Mouse (Mus musculus): ENCODE measurements around the gene Spem2. TPM values are rescaled to one million over a fixed set of nuclear protein-coding genes. Genes with fewer than 3 reads are reported as not detected.

The Spem2 gene
- not detected for polyA plus RNA-seq (2015; fragmentation: Illumina TruSeq; extraction: RNeasy Lipid Tissue Mini Kit (QIAGEN cat#74804); ENCODE audit: insufficient read depth, low replicate concordance)

GRCm38 (mm10) chr11:69818365-69818764 lies at the start of gene Spem2:
Spem2 (minus strand) TSS chr11:69818465.

DNA sequence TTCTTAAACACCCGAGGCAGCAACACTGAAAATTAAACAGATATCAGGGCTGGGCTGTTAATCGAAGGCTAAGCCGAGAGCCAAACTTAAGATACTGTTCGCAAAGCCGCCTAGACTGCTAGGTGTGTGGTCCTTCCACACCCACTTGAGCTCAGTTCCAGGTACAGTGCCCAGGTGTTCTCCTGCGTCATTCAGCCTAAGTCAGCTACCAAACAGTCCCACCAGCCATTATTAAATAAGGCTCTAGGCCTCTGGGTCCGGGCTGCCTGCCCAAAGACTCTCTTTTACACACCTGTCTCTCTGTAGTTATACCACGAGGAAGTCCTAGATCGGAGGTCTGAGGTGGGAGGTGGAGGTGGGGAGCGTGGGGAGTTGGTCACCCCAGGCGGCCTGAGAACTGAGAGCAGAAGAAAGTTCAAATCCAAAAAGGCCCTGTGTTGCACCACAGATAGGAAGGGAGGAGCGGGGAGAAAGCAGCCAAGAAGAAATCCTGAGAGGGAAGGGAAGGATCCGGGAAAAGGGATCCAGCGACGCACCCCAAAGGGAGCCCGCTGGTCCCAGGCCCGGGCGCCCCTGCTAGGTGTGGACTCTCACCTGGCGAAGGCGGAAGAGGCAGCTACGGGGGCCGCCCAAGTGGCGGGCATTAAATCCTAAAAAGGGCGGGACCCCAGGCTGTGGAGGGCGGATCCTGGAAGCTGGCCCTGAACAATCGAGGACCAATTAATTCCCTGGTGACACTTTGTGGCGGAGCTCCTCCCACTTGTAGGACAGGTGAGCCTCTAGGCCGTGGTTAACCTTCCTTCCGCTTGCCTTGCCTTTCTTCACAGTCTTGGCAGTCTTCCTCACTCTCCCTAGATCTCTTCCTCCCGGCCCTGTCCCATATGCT lies 40.1 kb upstream of the Spem2 start, which contains the start of gene Tnk1:
Gene Tnk1 (minus strand): TSS at position 618 of the 886 bp plus-strand sequence.

GRCm38 (mm10) chr11:69846198-69846680 lies 28.0 kb upstream of the Spem2 start, which contains the start of gene Plscr3:
Plscr3 (plus strand) TSS chr11:69846376.

GRCm38 (mm10) chr11:69837952-69838713 lies 19.9 kb upstream of the Spem2 start, which contains the start of gene Tmem256:
Tmem256 (plus strand) TSS chr11:69838514.

GRCm38 (mm10) chr11:69837604-69837951 lies 19.3 kb upstream of the Spem2 start, which contains the start of gene Nlgn2:
Nlgn2 (minus strand) TSS chr11:69837784.

DNA sequence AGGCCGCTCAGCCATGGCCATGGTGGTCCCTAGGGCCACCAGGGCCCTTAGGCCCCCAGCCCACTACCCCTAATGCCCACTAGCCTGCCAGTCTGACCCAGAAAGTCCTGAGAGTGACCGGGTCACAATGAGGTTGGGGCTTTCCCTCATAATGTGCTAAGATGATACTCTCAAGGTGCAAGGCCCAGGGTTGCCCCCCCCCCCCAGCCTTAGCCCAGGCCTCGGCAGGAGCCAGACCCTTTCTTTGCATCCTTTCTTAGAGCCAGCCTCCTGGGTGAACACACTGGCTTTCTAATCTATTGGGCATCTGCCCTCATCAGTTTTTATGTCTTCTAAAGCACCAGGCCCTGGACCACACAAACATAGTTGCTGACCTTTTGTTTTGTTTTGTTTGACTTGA lies 3.8 kb upstream of the Spem2 start, which contains the start of gene Spem1:
Gene Spem1 (minus strand): TSS at position 101 of the 400 bp plus-strand sequence.

DNA sequence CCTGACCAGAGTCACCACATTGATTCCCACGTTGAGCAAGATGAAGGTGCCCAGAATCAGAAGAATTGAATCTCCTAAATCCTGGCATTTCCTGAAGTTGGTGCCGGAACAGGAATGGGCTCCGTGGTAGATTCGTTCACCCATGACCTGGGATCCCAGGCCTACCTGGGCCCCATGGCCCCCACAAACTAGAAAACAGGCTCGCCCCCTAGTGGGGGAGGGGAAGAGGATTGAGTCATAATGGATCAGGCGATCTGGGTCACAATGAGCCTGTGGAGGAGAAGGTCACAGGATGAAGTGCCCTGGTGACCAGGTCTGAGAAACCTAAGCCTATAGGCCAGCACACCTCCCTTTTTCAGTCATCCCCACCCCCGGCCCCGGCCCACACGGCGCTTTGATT lies 3.1 kb downstream of the Spem2 start, which contains the start of gene Gm39566:
Gene Gm39566 (minus strand): TSS at position 144 of the 400 bp plus-strand sequence.

DNA sequence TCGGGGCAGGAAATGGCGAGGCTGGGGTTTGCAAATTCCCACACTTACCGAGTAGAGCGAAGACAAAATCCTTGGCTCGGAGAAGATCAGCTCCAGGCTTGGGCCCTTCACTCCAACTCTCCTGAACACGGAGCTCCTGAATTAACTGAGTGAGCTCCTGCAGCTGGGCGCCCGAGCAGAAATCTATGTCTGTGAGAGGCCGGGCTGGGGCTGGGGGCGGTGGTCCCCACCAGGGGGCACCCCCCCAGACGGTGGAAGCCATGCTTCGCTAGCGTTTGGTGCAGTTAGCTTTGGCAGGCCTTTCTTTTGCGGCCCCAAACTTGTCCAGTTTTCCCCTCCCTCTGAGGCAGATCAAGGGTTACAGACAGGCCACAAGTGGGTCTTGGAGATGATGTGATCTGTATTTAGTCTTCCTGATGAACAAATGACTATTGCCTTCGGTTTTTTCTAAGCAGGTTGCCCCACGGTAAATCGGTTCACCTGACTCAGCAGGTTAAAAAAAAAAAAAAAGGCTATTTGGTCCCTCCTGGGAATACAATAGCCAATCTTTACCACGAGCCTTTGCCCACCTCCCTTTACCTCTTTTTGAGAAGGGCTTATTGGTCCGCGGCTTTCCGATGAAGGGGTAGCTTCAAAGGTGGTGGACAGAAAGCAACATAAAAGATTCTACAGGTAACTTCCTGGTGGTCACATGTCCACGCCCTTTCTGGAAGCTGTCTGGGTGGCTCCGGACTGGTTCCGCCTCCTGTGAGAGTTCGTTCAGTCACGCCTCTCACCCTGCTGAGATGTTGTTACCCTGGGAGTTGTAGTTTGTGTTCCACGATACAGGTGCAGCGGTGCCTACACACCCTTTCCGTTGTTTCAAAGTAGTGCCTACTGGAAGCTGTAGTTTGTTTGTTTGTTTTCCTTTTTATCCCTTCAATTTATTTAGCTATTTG lies 13.0 kb downstream of the Spem2 start, which contains the start of gene Tmem102:
Gene Tmem102 (minus strand): TSS at position 653 of the 938 bp plus-strand sequence.

DNA sequence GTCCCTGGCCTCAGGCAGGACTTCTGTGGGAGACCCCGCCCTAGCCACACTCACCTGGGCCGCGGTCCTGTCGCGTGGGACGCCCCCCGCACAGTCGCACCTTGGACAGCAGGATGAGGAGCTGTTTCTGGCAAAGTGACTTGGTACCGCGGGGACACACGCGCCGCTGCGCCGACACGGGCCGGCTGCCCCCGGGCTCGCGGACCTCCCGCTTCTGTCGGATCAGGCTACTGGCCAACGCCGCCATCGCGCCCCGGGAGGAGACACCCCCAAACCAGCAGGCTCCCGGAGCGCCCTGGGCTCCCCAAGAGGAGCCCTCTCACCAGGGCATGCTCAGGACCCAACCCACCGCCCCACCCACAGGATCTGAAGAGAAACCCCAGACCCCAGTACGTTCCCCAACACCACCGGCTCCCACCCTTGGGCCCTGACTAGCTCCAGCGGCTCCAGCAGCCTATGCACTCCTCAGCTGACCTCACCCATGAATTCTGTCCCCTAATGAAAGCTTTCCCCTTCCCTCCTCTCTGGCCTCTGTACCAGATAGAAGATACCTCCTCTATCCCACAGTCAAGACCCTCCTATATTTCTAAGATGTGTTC lies 16.8 kb downstream of the Spem2 start, which contains the start of gene Fgf11:
Gene Fgf11 (minus strand): TSS at position 479 of the 599 bp plus-strand sequence.

DNA sequence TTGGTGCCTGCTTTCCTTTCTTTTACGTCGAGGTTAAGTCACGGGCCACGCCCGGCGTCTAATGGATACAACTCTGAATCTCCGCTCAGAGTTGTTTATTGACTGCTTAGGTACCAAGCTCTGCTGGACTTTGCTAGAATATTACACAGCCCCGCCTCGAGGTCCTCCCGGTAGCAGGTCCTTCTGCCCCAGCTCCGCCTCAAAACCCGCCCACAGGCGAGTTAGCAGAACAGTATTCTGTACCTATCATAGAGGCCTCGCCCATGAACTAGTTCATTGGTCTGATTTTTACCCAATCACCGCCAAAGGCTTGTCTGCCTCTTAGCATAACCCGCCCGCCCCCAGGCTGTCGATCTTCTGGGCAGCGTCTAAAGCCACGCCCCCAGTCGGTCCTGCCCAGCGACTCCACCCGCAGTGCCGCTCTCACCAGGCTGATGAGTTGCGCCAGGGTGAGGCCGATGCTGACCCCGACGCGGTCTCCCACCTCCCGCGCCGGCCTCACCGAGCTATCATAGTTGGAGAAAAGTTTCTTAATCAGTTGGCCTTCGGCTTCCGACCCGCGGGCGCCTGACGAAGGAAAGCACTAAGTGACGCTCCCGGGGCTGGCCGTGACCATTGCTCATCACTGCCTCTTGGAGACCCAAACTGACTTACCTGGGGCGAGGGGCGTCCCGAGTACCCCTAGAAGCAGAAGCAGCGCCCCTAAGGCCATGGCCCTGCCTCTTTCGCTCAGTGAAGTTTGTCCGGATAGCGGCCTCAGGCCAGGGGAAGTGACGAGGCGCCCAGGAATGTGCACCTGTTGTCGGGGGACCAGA lies 22.9 kb downstream of the Spem2 start, which contains the start of gene Chrnb1:
Gene Chrnb1 (minus strand): TSS at position 776 of the 815 bp plus-strand sequence.

Other genes starting within 250 kb of the Spem2 start
- 7.7 TPM for gene Wrap53, start 238.2 kb downstream of the Spem2 start, polyA plus RNA-seq (2015; fragmentation: Illumina TruSeq; extraction: RNeasy Lipid Tissue Mini Kit (QIAGEN cat#74804); ENCODE audit: insufficient read depth, low replicate concordance)
- gene Trp53, start 238.1 kb downstream of the Spem2 start, polyA plus RNA-seq (2015; fragmentation: Illumina TruSeq; extraction: RNeasy Lipid Tissue Mini Kit (QIAGEN cat#74804); ENCODE audit: insufficient read depth, low replicate concordance): 99.7 TPM
- gene Atp1b2, start 212.5 kb downstream of the Spem2 start, polyA plus RNA-seq (2015; fragmentation: Illumina TruSeq; extraction: RNeasy Lipid Tissue Mini Kit (QIAGEN cat#74804); ENCODE audit: insufficient read depth, low replicate concordance): 15.0 TPM
- gene Shbg, start 200.6 kb downstream of the Spem2 start, polyA plus RNA-seq (2015; fragmentation: Illumina TruSeq; extraction: RNeasy Lipid Tissue Mini Kit (QIAGEN cat#74804); ENCODE audit: insufficient read depth, low replicate concordance): not detected
- 3.1 TPM for gene Sat2, start 196.4 kb downstream of the Spem2 start, polyA plus RNA-seq (2015; fragmentation: Illumina TruSeq; extraction: RNeasy Lipid Tissue Mini Kit (QIAGEN cat#74804); ENCODE audit: insufficient read depth, low replicate concordance)
- gene Fxr2, start 185.5 kb downstream of the Spem2 start, polyA plus RNA-seq (2015; fragmentation: Illumina TruSeq; extraction: RNeasy Lipid Tissue Mini Kit (QIAGEN cat#74804); ENCODE audit: insufficient read depth, low replicate concordance): 49.8 TPM
- gene Sox15, start 163.2 kb downstream of the Spem2 start, polyA plus RNA-seq (2015; fragmentation: Illumina TruSeq; extraction: RNeasy Lipid Tissue Mini Kit (QIAGEN cat#74804); ENCODE audit: insufficient read depth, low replicate concordance): not detected
- 58.3 TPM for gene Mpdu1, start 155.8 kb downstream of the Spem2 start, polyA plus RNA-seq (2015; fragmentation: Illumina TruSeq; extraction: RNeasy Lipid Tissue Mini Kit (QIAGEN cat#74804); ENCODE audit: insufficient read depth, low replicate concordance)
- gene Cd68, start 152.3 kb downstream of the Spem2 start, polyA plus RNA-seq (2015; fragmentation: Illumina TruSeq; extraction: RNeasy Lipid Tissue Mini Kit (QIAGEN cat#74804); ENCODE audit: insufficient read depth, low replicate concordance): 75.0 TPM
- gene Eif4a1, start 146.0 kb downstream of the Spem2 start, polyA plus RNA-seq (2015; fragmentation: Illumina TruSeq; extraction: RNeasy Lipid Tissue Mini Kit (QIAGEN cat#74804); ENCODE audit: insufficient read depth, low replicate concordance): 820 TPM
- gene Senp3, start 136.4 kb downstream of the Spem2 start, polyA plus RNA-seq (2015; fragmentation: Illumina TruSeq; extraction: RNeasy Lipid Tissue Mini Kit (QIAGEN cat#74804); ENCODE audit: insufficient read depth, low replicate concordance): 194 TPM
- gene Tnfsf13, start 132.7 kb downstream of the Spem2 start, polyA plus RNA-seq (2015; fragmentation: Illumina TruSeq; extraction: RNeasy Lipid Tissue Mini Kit (QIAGEN cat#74804); ENCODE audit: insufficient read depth, low replicate concordance): 17.3 TPM
- gene Tnfsf12, start 122.6 kb downstream of the Spem2 start, polyA plus RNA-seq (2015; fragmentation: Illumina TruSeq; extraction: RNeasy Lipid Tissue Mini Kit (QIAGEN cat#74804); ENCODE audit: insufficient read depth, low replicate concordance): 12.0 TPM
- gene Tnfsfm13, start 122.4 kb downstream of the Spem2 start, polyA plus RNA-seq (2015; fragmentation: Illumina TruSeq; extraction: RNeasy Lipid Tissue Mini Kit (QIAGEN cat#74804); ENCODE audit: insufficient read depth, low replicate concordance): 7.2 TPM
- gene Polr2a, start 59.8 kb downstream of the Spem2 start, polyA plus RNA-seq (2015; fragmentation: Illumina TruSeq; extraction: RNeasy Lipid Tissue Mini Kit (QIAGEN cat#74804); ENCODE audit: insufficient read depth, low replicate concordance): 121 TPM
- not detected for gene Slc35g3, start 56.5 kb downstream of the Spem2 start, polyA plus RNA-seq (2015; fragmentation: Illumina TruSeq; extraction: RNeasy Lipid Tissue Mini Kit (QIAGEN cat#74804); ENCODE audit: insufficient read depth, low replicate concordance)
- 27.8 TPM for gene Zbtb4, start 52.6 kb downstream of the Spem2 start, polyA plus RNA-seq (2015; fragmentation: Illumina TruSeq; extraction: RNeasy Lipid Tissue Mini Kit (QIAGEN cat#74804); ENCODE audit: insufficient read depth, low replicate concordance)
- 10.8 TPM for gene Chrnb1, start 22.5 kb downstream of the Spem2 start, polyA plus RNA-seq (2015; fragmentation: Illumina TruSeq; extraction: RNeasy Lipid Tissue Mini Kit (QIAGEN cat#74804); ENCODE audit: insufficient read depth, low replicate concordance)
- 2.2 TPM for gene Fgf11, start 16.6 kb downstream of the Spem2 start, polyA plus RNA-seq (2015; fragmentation: Illumina TruSeq; extraction: RNeasy Lipid Tissue Mini Kit (QIAGEN cat#74804); ENCODE audit: insufficient read depth, low replicate concordance)
- not detected for gene Tmem102, start 12.8 kb downstream of the Spem2 start, polyA plus RNA-seq (2015; fragmentation: Illumina TruSeq; extraction: RNeasy Lipid Tissue Mini Kit (QIAGEN cat#74804); ENCODE audit: insufficient read depth, low replicate concordance)
- not detected for gene Gm39566, start 3.2 kb downstream of the Spem2 start, polyA plus RNA-seq (2015; fragmentation: Illumina TruSeq; extraction: RNeasy Lipid Tissue Mini Kit (QIAGEN cat#74804); ENCODE audit: insufficient read depth, low replicate concordance)
- gene Spem1, start 3.7 kb upstream of the Spem2 start, polyA plus RNA-seq (2015; fragmentation: Illumina TruSeq; extraction: RNeasy Lipid Tissue Mini Kit (QIAGEN cat#74804); ENCODE audit: insufficient read depth, low replicate concordance): not detected
- gene Nlgn2, start 19.3 kb upstream of the Spem2 start, polyA plus RNA-seq (2015; fragmentation: Illumina TruSeq; extraction: RNeasy Lipid Tissue Mini Kit (QIAGEN cat#74804); ENCODE audit: insufficient read depth, low replicate concordance): 4.4 TPM
- gene Tmem256, start 20.0 kb upstream of the Spem2 start, polyA plus RNA-seq (2015; fragmentation: Illumina TruSeq; extraction: RNeasy Lipid Tissue Mini Kit (QIAGEN cat#74804); ENCODE audit: insufficient read depth, low replicate concordance): 87.3 TPM
- gene Plscr3, start 27.9 kb upstream of the Spem2 start, polyA plus RNA-seq (2015; fragmentation: Illumina TruSeq; extraction: RNeasy Lipid Tissue Mini Kit (QIAGEN cat#74804); ENCODE audit: insufficient read depth, low replicate concordance): 11.9 TPM
- gene Tnk1, start 40.3 kb upstream of the Spem2 start, polyA plus RNA-seq (2015; fragmentation: Illumina TruSeq; extraction: RNeasy Lipid Tissue Mini Kit (QIAGEN cat#74804); ENCODE audit: insufficient read depth, low replicate concordance): 0.26 TPM
- not detected for gene Tmem95, start 59.6 kb upstream of the Spem2 start, polyA plus RNA-seq (2015; fragmentation: Illumina TruSeq; extraction: RNeasy Lipid Tissue Mini Kit (QIAGEN cat#74804); ENCODE audit: insufficient read depth, low replicate concordance)
- gene Kctd11, start 62.9 kb upstream of the Spem2 start, polyA plus RNA-seq (2015; fragmentation: Illumina TruSeq; extraction: RNeasy Lipid Tissue Mini Kit (QIAGEN cat#74804); ENCODE audit: insufficient read depth, low replicate concordance): 4.5 TPM
- 190 TPM for gene Acap1, start 77.1 kb upstream of the Spem2 start, polyA plus RNA-seq (2015; fragmentation: Illumina TruSeq; extraction: RNeasy Lipid Tissue Mini Kit (QIAGEN cat#74804); ENCODE audit: insufficient read depth, low replicate concordance)
- 3.1 TPM for gene 2810408A11Rik, start 82.5 kb upstream of the Spem2 start, polyA plus RNA-seq (2015; fragmentation: Illumina TruSeq; extraction: RNeasy Lipid Tissue Mini Kit (QIAGEN cat#74804); ENCODE audit: insufficient read depth, low replicate concordance)
- gene Neurl4, start 82.6 kb upstream of the Spem2 start, polyA plus RNA-seq (2015; fragmentation: Illumina TruSeq; extraction: RNeasy Lipid Tissue Mini Kit (QIAGEN cat#74804); ENCODE audit: insufficient read depth, low replicate concordance): 19.6 TPM
- 80.2 TPM for gene Gps2, start 95.4 kb upstream of the Spem2 start, polyA plus RNA-seq (2015; fragmentation: Illumina TruSeq; extraction: RNeasy Lipid Tissue Mini Kit (QIAGEN cat#74804); ENCODE audit: insufficient read depth, low replicate concordance)
- 389 TPM for gene Eif5a, start 103.5 kb upstream of the Spem2 start, polyA plus RNA-seq (2015; fragmentation: Illumina TruSeq; extraction: RNeasy Lipid Tissue Mini Kit (QIAGEN cat#74804); ENCODE audit: insufficient read depth, low replicate concordance)
- 0.41 TPM for gene Ybx2, start 117.3 kb upstream of the Spem2 start, polyA plus RNA-seq (2015; fragmentation: Illumina TruSeq; extraction: RNeasy Lipid Tissue Mini Kit (QIAGEN cat#74804); ENCODE audit: insufficient read depth, low replicate concordance)
- 1.2 TPM for gene Slc2a4, start 129.7 kb upstream of the Spem2 start, polyA plus RNA-seq (2015; fragmentation: Illumina TruSeq; extraction: RNeasy Lipid Tissue Mini Kit (QIAGEN cat#74804); ENCODE audit: insufficient read depth, low replicate concordance)
- 0.72 TPM for gene Cldn7, start 146.3 kb upstream of the Spem2 start, polyA plus RNA-seq (2015; fragmentation: Illumina TruSeq; extraction: RNeasy Lipid Tissue Mini Kit (QIAGEN cat#74804); ENCODE audit: insufficient read depth, low replicate concordance)
- gene Ctdnep1, start 162.7 kb upstream of the Spem2 start, polyA plus RNA-seq (2015; fragmentation: Illumina TruSeq; extraction: RNeasy Lipid Tissue Mini Kit (QIAGEN cat#74804); ENCODE audit: insufficient read depth, low replicate concordance): 106 TPM
- gene Elp5, start 164.1 kb upstream of the Spem2 start, polyA plus RNA-seq (2015; fragmentation: Illumina TruSeq; extraction: RNeasy Lipid Tissue Mini Kit (QIAGEN cat#74804); ENCODE audit: insufficient read depth, low replicate concordance): 46.5 TPM
- gene Gabarap, start 172.7 kb upstream of the Spem2 start, polyA plus RNA-seq (2015; fragmentation: Illumina TruSeq; extraction: RNeasy Lipid Tissue Mini Kit (QIAGEN cat#74804); ENCODE audit: insufficient read depth, low replicate concordance): 492 TPM
- 67.0 TPM for gene Phf23, start 177.3 kb upstream of the Spem2 start, polyA plus RNA-seq (2015; fragmentation: Illumina TruSeq; extraction: RNeasy Lipid Tissue Mini Kit (QIAGEN cat#74804); ENCODE audit: insufficient read depth, low replicate concordance)
- 9.8 TPM for gene Dvl2, start 182.1 kb upstream of the Spem2 start, polyA plus RNA-seq (2015; fragmentation: Illumina TruSeq; extraction: RNeasy Lipid Tissue Mini Kit (QIAGEN cat#74804); ENCODE audit: insufficient read depth, low replicate concordance)
- gene Acadvl, start 196.9 kb upstream of the Spem2 start, polyA plus RNA-seq (2015; fragmentation: Illumina TruSeq; extraction: RNeasy Lipid Tissue Mini Kit (QIAGEN cat#74804); ENCODE audit: insufficient read depth, low replicate concordance): 41.9 TPM
- 9.5 TPM for gene Dlg4, start 198.5 kb upstream of the Spem2 start, polyA plus RNA-seq (2015; fragmentation: Illumina TruSeq; extraction: RNeasy Lipid Tissue Mini Kit (QIAGEN cat#74804); ENCODE audit: insufficient read depth, low replicate concordance)
- not detected for gene Asgr1, start 235.6 kb upstream of the Spem2 start, polyA plus RNA-seq (2015; fragmentation: Illumina TruSeq; extraction: RNeasy Lipid Tissue Mini Kit (QIAGEN cat#74804); ENCODE audit: insufficient read depth, low replicate concordance)

Data from spleen, adult 10 weeks (tissue).